Mouse (Mus musculus): Measurements from ENCODE around the gene Asic3. TPM values are rescaled to one million over a fixed set of nuclear protein-coding genes. Genes with fewer than 3 reads are reported as not detected.

Asic3 gene
- polyA plus RNA-seq, 1 experiment: 1.9 TPM

- Histone ChIP-seq H3K27me3 (ENCODE audit: control insufficient read depth, insufficient read depth, low read length) (peaks cover 14% of the 10 kb centered on the region; the same call in 1 of the 2 replicates), H3K36me3 (ENCODE audit: control insufficient read depth, insufficient read depth, low read length) (no peaks in the 10 kb centered on the region), H3K4me1 (ENCODE audit: control insufficient read depth, insufficient read depth, insufficient read length, low read length) (peaks cover 25% of the 10 kb centered on the region), H3K27ac (ENCODE audit: insufficient read depth, low read depth, low read length) (no peak overlapping the region), H3K4me3 (ENCODE audit: low read depth, low read length) (peak overlapping the region; percentile 55)
- no peak for TF ChIP-seq POLR2A (IDR thresholded peaks at IDR 0.05; ENCODE audit: low read depth, low read length)
- no peak for TF ChIP-seq CTCF (IDR thresholded peaks at IDR 0.05; ENCODE audit: extremely low read depth, insufficient read length, insufficient replicate concordance, low read depth, low read length)
- 1% methylated on average over 73 of the region's 73 CpGs for WGBS
These were observed 25.6 kb upstream of the Asic3 start for GRCm38 (mm10) chr5:24387264-24388241.

- Histone ChIP-seq H3K27ac (ENCODE audit: insufficient read depth, low read depth, low read length) (no peak overlapping the region), H3K27me3 (ENCODE audit: control insufficient read depth, insufficient read depth, low read length) (peaks cover 14% of the 10 kb centered on the region; the same call in 1 of the 2 replicates), H3K4me3 (ENCODE audit: low read depth, low read length) (peak overlapping the region; percentile 55), H3K4me1 (ENCODE audit: control insufficient read depth, insufficient read depth, insufficient read length, low read length) (peaks cover 21% of the 10 kb centered on the region), H3K36me3 (ENCODE audit: control insufficient read depth, insufficient read depth, low read length) (no peaks in the 10 kb centered on the region)
- TF ChIP-seq POLR2A (IDR thresholded peaks at IDR 0.05; ENCODE audit: low read depth, low read length) (no peak), CTCF (IDR thresholded peaks at IDR 0.05; ENCODE audit: extremely low read depth, insufficient read length, insufficient replicate concordance, low read depth, low read length) (no peak)
- WGBS: 41% methylated on average over 26 of the region's 26 CpGs
These were observed 24.8 kb upstream of the Asic3 start for GRCm38 (mm10) chr5:24388246-24388915.

- H3K4me3 ChIP-seq (ENCODE audit: low read depth, low read length): no peak overlapping the region
- no peaks in the 10 kb centered on the region for H3K36me3 ChIP-seq (ENCODE audit: control insufficient read depth, insufficient read depth, low read length)
- H3K4me1 ChIP-seq (ENCODE audit: control insufficient read depth, insufficient read depth, insufficient read length, low read length): peaks cover 21% of the 10 kb centered on the region
- no peak for TF ChIP-seq POLR2A (IDR thresholded peaks at IDR 0.05; ENCODE audit: low read depth, low read length)
- no peak for TF ChIP-seq CTCF (IDR thresholded peaks at IDR 0.05; ENCODE audit: extremely low read depth, insufficient read length, insufficient replicate concordance, low read depth, low read length)
- WGBS: 69% methylated on average over 7 of the region's 7 CpGs
- H3K27ac ChIP-seq (ENCODE audit: insufficient read depth, low read depth, low read length): no peak overlapping the region
- H3K27me3 ChIP-seq (ENCODE audit: control insufficient read depth, insufficient read depth, low read length): peaks cover 14% of the 10 kb centered on the region; the same call in 1 of the 2 replicates
These were observed 24.1 kb upstream of the Asic3 start for GRCm38 (mm10) chr5:24389011-24389657.

- Histone ChIP-seq H3K27me3 (ENCODE audit: control insufficient read depth, insufficient read depth, low read length) (peaks cover 14% of the 10 kb centered on the region; the same call in 1 of the 2 replicates), H3K4me1 (ENCODE audit: control insufficient read depth, insufficient read depth, insufficient read length, low read length) (peaks cover 21% of the 10 kb centered on the region), H3K4me3 (ENCODE audit: low read depth, low read length) (no peak overlapping the region), H3K27ac (ENCODE audit: insufficient read depth, low read depth, low read length) (no peak overlapping the region), H3K36me3 (ENCODE audit: control insufficient read depth, insufficient read depth, low read length) (no peaks in the 10 kb centered on the region)
- TF ChIP-seq CTCF (IDR thresholded peaks at IDR 0.05; ENCODE audit: extremely low read depth, insufficient read length, insufficient replicate concordance, low read depth, low read length): no peak
- no peak for TF ChIP-seq POLR2A (IDR thresholded peaks at IDR 0.05; ENCODE audit: low read depth, low read length)
- WGBS: 90% methylated on average over 4 of the region's 4 CpGs
These were observed 23.6 kb upstream of the Asic3 start for GRCm38 (mm10) chr5:24389658-24390020.

DNA sequence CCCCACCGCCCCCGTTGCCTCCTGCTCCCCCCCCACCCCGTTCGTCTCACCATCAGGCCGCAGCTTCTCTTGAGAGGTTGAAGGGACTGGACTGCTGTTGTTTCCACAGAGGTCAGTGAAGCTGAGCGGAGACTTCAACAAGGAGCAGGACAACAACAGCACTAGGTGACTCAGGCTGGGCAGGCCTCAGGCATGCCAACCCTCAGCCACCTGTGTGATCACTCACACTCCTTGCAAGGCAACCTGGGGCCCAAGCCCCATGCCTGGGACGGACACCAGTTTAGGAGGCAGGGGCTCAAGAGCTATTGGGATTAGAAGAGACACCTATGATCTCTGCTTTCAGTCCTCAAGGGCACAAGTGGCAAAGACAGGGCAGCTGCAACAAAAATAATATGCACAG, 21.3 kb upstream of the Asic3 start, which contains the start of gene Atg9b:
Atg9b (minus strand) TSS at position 280 of the 400 bp plus-strand sequence.
- 89% methylated on average over 7 of the region's 7 CpGs for WGBS
- H3K27ac ChIP-seq (ENCODE audit: insufficient read depth, low read depth, low read length): no peak within 1 kb of the TSS

GRCm38 (mm10) chr5:24392724-24393123, 20.5 kb upstream of the Asic3 start:
- TF ChIP-seq POLR2A (IDR thresholded peaks at IDR 0.05; ENCODE audit: low read depth, low read length): no peak
- no peaks in the 10 kb centered on the region for H3K36me3 ChIP-seq (ENCODE audit: control insufficient read depth, insufficient read depth, low read length)
- peaks cover 6% of the 10 kb centered on the region; the same call in 1 of the 2 replicates for H3K27me3 ChIP-seq (ENCODE audit: control insufficient read depth, insufficient read depth, low read length)
- no peak overlapping the region for H3K27ac ChIP-seq (ENCODE audit: insufficient read depth, low read depth, low read length)
- WGBS: 46% methylated on average over 7 of the region's 7 CpGs
- peaks cover 15% of the 10 kb centered on the region for H3K4me1 ChIP-seq (ENCODE audit: control insufficient read depth, insufficient read depth, insufficient read length, low read length)
- H3K4me3 ChIP-seq (ENCODE audit: low read depth, low read length): no peak overlapping the region

More for the DNA sequence above, 21.3 kb upstream of the Asic3 start, which contains the start of gene Atg9b:
- H3K36me3 ChIP-seq (ENCODE audit: control insufficient read depth, insufficient read depth, low read length): no peaks in the 10 kb centered on the region
- H3K27me3 ChIP-seq (ENCODE audit: control insufficient read depth, insufficient read depth, low read length): peaks cover 13% of the 10 kb centered on the region; the same call in 1 of the 2 replicates
- TF ChIP-seq POLR2A (IDR thresholded peaks at IDR 0.05; ENCODE audit: low read depth, low read length): no peak
- no peak for TF ChIP-seq CTCF (IDR thresholded peaks at IDR 0.05; ENCODE audit: extremely low read depth, insufficient read length, insufficient replicate concordance, low read depth, low read length)
- H3K4me1 ChIP-seq (ENCODE audit: control insufficient read depth, insufficient read depth, insufficient read length, low read length): peaks cover 21% of the 10 kb centered on the region
- H3K4me3 ChIP-seq (ENCODE audit: low read depth, low read length): no peak within 1 kb of the TSS
